Mouse (Mus musculus) brain, embryonic 14.5 days (tissue): ENCODE data around the gene Tacc2.

Source experiments
- CTCF ChIP-seq: fragments of 200-500 bp; IDR thresholded peaks from 2 replicates; pipeline ENCODE4 v1.5.1; 2012; ENCODE audit warnings: inconsistent platforms, mild to moderate bottlenecking, moderate library complexity, borderline replicate concordance; ENCODE audit not compliant: insufficient read depth, insufficient read length; ENCODE audit errors: extremely low read depth
- POLR2A ChIP-seq: fragments of 200-500 bp; IDR thresholded peaks from 2 replicates; pipeline ENCODE4 v1.6.1; 2012; ENCODE audit warnings: mild to moderate bottlenecking, inconsistent platforms, borderline replicate concordance; ENCODE audit not compliant: poor library complexity, insufficient read depth, insufficient read length, severe bottlenecking; ENCODE audit errors: extremely low read depth

DNA sequence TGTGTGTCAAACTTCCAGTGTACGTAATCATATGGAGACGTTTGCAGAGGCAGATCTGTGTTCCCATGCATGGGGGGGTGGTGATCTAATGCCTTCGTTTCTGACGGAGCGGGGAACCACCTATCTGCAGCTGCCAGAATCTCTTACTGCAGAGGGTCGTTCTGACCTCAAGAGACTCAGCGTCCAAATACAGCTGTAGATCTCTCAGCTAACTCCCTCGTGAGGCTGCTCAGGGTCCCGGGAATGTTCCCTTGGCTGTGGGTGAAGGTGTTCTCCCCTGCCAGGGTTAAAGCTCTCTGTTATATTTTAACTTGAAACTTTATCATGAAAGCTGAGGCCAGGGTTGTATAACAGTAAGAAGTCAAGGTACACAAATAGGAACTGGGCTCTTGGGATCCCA is 131.7 kb downstream of the Tacc2 start:
- TF ChIP-seq CTCF: no peak
- TF ChIP-seq POLR2A: no peak
